1 mouse cellular context compared by ENCODE assay signal in genomic region chr7:66384213-66384612, GRCm38 (mm10).
A peak's percentile ranks its signal among the peaks of the same experiment; 100 is the strongest.
TF ChIP-seq lines count a peak whose summit lies in the region.

No protein-coding gene starts in this region.

TF ChIP-seq in CH12.LX, 34 proteins besides CTCF, POLR2A, EP300 and RAD21 (continued from another document):
- no peak for TF ChIP-seq TBP (conservative IDR thresholded peaks at IDR 0.05; ENCODE audit: low read depth, low read length)
- no peak for TF ChIP-seq TCF12 (IDR thresholded peaks at IDR 0.05; ENCODE audit: low read depth, low read length)
- no peak for TF ChIP-seq PAX5 (IDR thresholded peaks at IDR 0.05; ENCODE audit: low read length)
- TF ChIP-seq NRF1 (IDR thresholded peaks at IDR 0.05; ENCODE audit: low read depth, low read length), result 0 out of 2 replicates have a peak, but pooled peaks have one; percentile 15
- TF ChIP-seq USF1 (IDR thresholded peaks at IDR 0.05; ENCODE audit: low read depth, low read length), result no peak
- no peak for TF ChIP-seq ZMIZ1 (IDR thresholded peaks at IDR 0.05; ENCODE audit: low read depth, low read length)
- no peak for TF ChIP-seq POLR2AphosphoS2 (IDR thresholded peaks at IDR 0.05; ENCODE audit: low read depth, low read length)
- TF ChIP-seq KAT2A (IDR thresholded peaks at IDR 0.05; ENCODE audit: insufficient replicate concordance, low read length), result no peak
- no peak for TF ChIP-seq ZC3H11A (IDR thresholded peaks at IDR 0.05; ENCODE audit: low read depth, low read length)
- peak; percentile 55; the same call in 1 of the 2 replicates for TF ChIP-seq ETS1 (conservative IDR thresholded peaks at IDR 0.05; ENCODE audit: low read depth, low read length)
- TF ChIP-seq NELFE (IDR thresholded peaks at IDR 0.05; ENCODE audit: low read depth, low read length), result no peak
- TF ChIP-seq GABPA (IDR thresholded peaks at IDR 0.05; ENCODE audit: insufficient replicate concordance, low read depth, low read length), result no peak
- TF ChIP-seq HCFC1 (IDR thresholded peaks at IDR 0.05; ENCODE audit: low read depth, low read length), result no peak
